In genomic region chr4:152919851-152920250, GRCm38 (mm10) we compare ENCODE assay signal across 28 mouse cellular contexts.
"Had no signal": no experiment of that assay in that cellular context is flagged by ENCODE, and none has a peak within 500 bp of the region (broad histone marks: within the 10 kb centered on the region; RNA-seq: fewer than 3 reads in every experiment).

No protein-coding gene starts in this region.

- H3K4me1 ChIP-seq: embryonic facial prominence, embryonic 12.5 days; embryonic facial prominence, embryonic 13.5 days; embryonic facial prominence, embryonic 15.5 days had no signal

- H3K27me3 ChIP-seq: embryonic facial prominence, embryonic 12.5 days; embryonic facial prominence, embryonic 13.5 days; embryonic facial prominence, embryonic 15.5 days; forebrain, embryonic 15.5 days had no signal

- H3K36me3 ChIP-seq: embryonic facial prominence, embryonic 10.5 days; embryonic facial prominence, embryonic 12.5 days; embryonic facial prominence, embryonic 13.5 days; embryonic facial prominence, embryonic 15.5 days; forebrain, embryonic 10.5 days; forebrain, embryonic 12.5 days; forebrain, embryonic 15.5 days had no signal

- ATAC-seq: forebrain, embryonic 13.5 days; forebrain, embryonic 14.5 days; forebrain, embryonic 15.5 days; forebrain, embryonic 16.5 days; forebrain, postnatal 0 days had no signal

- H3K9me3 ChIP-seq: embryonic facial prominence, embryonic 10.5 days; embryonic facial prominence, embryonic 12.5 days; embryonic facial prominence, embryonic 13.5 days; embryonic facial prominence, embryonic 15.5 days; forebrain, embryonic 10.5 days; forebrain, embryonic 15.5 days had no signal

- H3K4me3 ChIP-seq: embryonic facial prominence, embryonic 10.5 days; embryonic facial prominence, embryonic 12.5 days; embryonic facial prominence, embryonic 13.5 days; embryonic facial prominence, embryonic 15.5 days; erythroblast, embryonic 14.5 days; forebrain, embryonic 10.5 days; forebrain, embryonic 12.5 days; forebrain, embryonic 13.5 days; forebrain, embryonic 15.5 days; gastrocnemius, adult 2 months; heart, adult 2 months had no signal

- H3K9ac ChIP-seq: embryonic facial prominence, embryonic 12.5 days; embryonic facial prominence, embryonic 13.5 days; embryonic facial prominence, embryonic 15.5 days; forebrain, embryonic 12.5 days; forebrain, embryonic 13.5 days; forebrain, embryonic 15.5 days; forebrain, postnatal 0 days had no signal

- DNase-seq: cerebellum, adult 2 months; cerebellum, adult 8-10 months; cerebellum, adult 9-10 months; cerebellum, adult 9-11 months; cerebellum, postnatal 14 days; cerebellum, postnatal 25 days; cerebellum, postnatal 36 days; embryo, embryonic 11 days; forebrain, postnatal 0 days; gastrocnemius, adult 2 months; gastrocnemius, postnatal 10 days; gastrocnemius, postnatal 14 days; gastrocnemius, postnatal 25 days; gastrocnemius, postnatal 36 days; heart, adult 11 months; heart, adult 18-20 months; heart, adult 2 months had no signal

- H3K4me2 ChIP-seq: embryonic facial prominence, embryonic 12.5 days; embryonic facial prominence, embryonic 13.5 days; embryonic facial prominence, embryonic 15.5 days; forebrain, embryonic 12.5 days; forebrain, embryonic 13.5 days; forebrain, embryonic 15.5 days had no signal

- H3K27ac ChIP-seq: embryonic facial prominence, embryonic 10.5 days; embryonic facial prominence, embryonic 12.5 days; embryonic facial prominence, embryonic 13.5 days; embryonic facial prominence, embryonic 15.5 days; forebrain, embryonic 10.5 days; forebrain, embryonic 12.5 days; forebrain, embryonic 13.5 days; forebrain, embryonic 15.5 days; gastrocnemius, adult 2 months; heart, adult 2 months had no signal
